Mouse (Mus musculus): ENCODE data around the gene Fam155a. TPM values are rescaled to one million over a fixed set of nuclear protein-coding genes. Genes with fewer than 3 reads are reported as not detected.
A peak's percentile ranks its signal among the peaks of the same experiment; 100 is the strongest.

Fam155a gene
- polyA plus RNA-seq, 1 experiment from 2014 or later: 18.9 TPM

GRCm38 (mm10) chr8:9546919-9547557, 223.9 kb downstream of the Fam155a start:
- Histone ChIP-seq H3K9ac (replicated peaks) (no peak overlapping the region), H3K27ac (replicated peaks) (no peak overlapping the region), H3K27me3 (no peaks in the 10 kb centered on the region), H3K4me1 (no peaks in the 10 kb centered on the region), H3K4me3 (no peak overlapping the region), H3K4me2 (replicated peaks) (no peak overlapping the region), H3K36me3 (no peaks in the 10 kb centered on the region), H3K9me3 (no peaks in the 10 kb centered on the region)
- peak; percentile 23; the same call in 1 of the 2 replicates for ATAC-seq (replicated peaks)
- 62% methylated on average over 6 of the region's 6 CpGs for WGBS

GRCm38 (mm10) chr8:9546429-9546828, 224.5 kb downstream of the Fam155a start:
- Histone ChIP-seq H3K9ac (replicated peaks) (no peak overlapping the region), H3K27ac (replicated peaks) (no peak overlapping the region), H3K9me3 (no peaks in the 10 kb centered on the region), H3K4me3 (no peak overlapping the region), H3K4me1 (no peaks in the 10 kb centered on the region), H3K27me3 (no peaks in the 10 kb centered on the region), H3K36me3 (no peaks in the 10 kb centered on the region), H3K4me2 (replicated peaks) (no peak overlapping the region)
- 77% methylated on average over 6 of the region's 6 CpGs for WGBS
- ATAC-seq (replicated peaks): no peak

- H3K4me3 ChIP-seq: no peak overlapping the region
- no peaks in the 10 kb centered on the region for H3K9me3 ChIP-seq
- no peak overlapping the region for H3K9ac ChIP-seq (replicated peaks)
- 64% methylated on average over 2 of the region's 2 CpGs for WGBS
- H3K36me3 ChIP-seq: no peaks in the 10 kb centered on the region
- no peak overlapping the region for H3K4me2 ChIP-seq (replicated peaks)
- no peaks in the 10 kb centered on the region for H3K27me3 ChIP-seq
- no peak overlapping the region for H3K27ac ChIP-seq (replicated peaks)
- no peak for ATAC-seq (replicated peaks)
- no peaks in the 10 kb centered on the region for H3K4me1 ChIP-seq
These were observed 225.3 kb downstream of the Fam155a start for GRCm38 (mm10) chr8:9545665-9546064.

GRCm38 (mm10) chr8:9535730-9536372, 235.1 kb downstream of the Fam155a start:
- no peaks in the 10 kb centered on the region for H3K36me3 ChIP-seq
- no peak overlapping the region for H3K9ac ChIP-seq (replicated peaks)
- no peaks in the 10 kb centered on the region for H3K4me1 ChIP-seq
- no peaks in the 10 kb centered on the region for H3K9me3 ChIP-seq
- 89% methylated on average over 5 of the region's 5 CpGs for WGBS
- ATAC-seq (replicated peaks): no peak
- H3K4me2 ChIP-seq (replicated peaks): no peak overlapping the region
- no peak overlapping the region for H3K4me3 ChIP-seq
- no peak overlapping the region for H3K27ac ChIP-seq (replicated peaks)
- H3K27me3 ChIP-seq: no peaks in the 10 kb centered on the region

GRCm38 (mm10) chr8:9526515-9526914, 244.4 kb downstream of the Fam155a start:
- H3K9ac ChIP-seq (replicated peaks): no peak overlapping the region
- ATAC-seq (replicated peaks): no peak
- no peak overlapping the region for H3K4me2 ChIP-seq (replicated peaks)
- no peaks in the 10 kb centered on the region for H3K4me1 ChIP-seq
- H3K27ac ChIP-seq (replicated peaks): no peak overlapping the region
- no peaks in the 10 kb centered on the region for H3K27me3 ChIP-seq
- H3K9me3 ChIP-seq: no peaks in the 10 kb centered on the region
- H3K36me3 ChIP-seq: no peaks in the 10 kb centered on the region
- 58% methylated on average over 3 of the region's 3 CpGs for WGBS
- no peak overlapping the region for H3K4me3 ChIP-seq

GRCm38 (mm10) chr8:9521577-9521976, 249.4 kb downstream of the Fam155a start:
- Histone ChIP-seq H3K4me2 (replicated peaks) (no peak overlapping the region), H3K36me3 (no peaks in the 10 kb centered on the region), H3K27me3 (no peaks in the 10 kb centered on the region), H3K9ac (replicated peaks) (no peak overlapping the region), H3K4me1 (no peaks in the 10 kb centered on the region), H3K9me3 (no peaks in the 10 kb centered on the region), H3K27ac (replicated peaks) (no peak overlapping the region), H3K4me3 (no peak overlapping the region)
- 87% methylated on average over 2 of the region's 2 CpGs for WGBS
- no peak for ATAC-seq (replicated peaks)

- no peak for ATAC-seq (replicated peaks)
- Histone ChIP-seq H3K9ac (replicated peaks) (no peak overlapping the region), H3K9me3 (no peaks in the 10 kb centered on the region), H3K4me1 (no peaks in the 10 kb centered on the region), H3K36me3 (no peaks in the 10 kb centered on the region), H3K4me2 (replicated peaks) (no peak overlapping the region), H3K27ac (replicated peaks) (no peak overlapping the region), H3K27me3 (no peaks in the 10 kb centered on the region), H3K4me3 (no peak overlapping the region)
- WGBS: 59% methylated on average over 6 of the region's 6 CpGs
These were observed 270.2 kb downstream of the Fam155a start for GRCm38 (mm10) chr8:9500751-9501150.

GRCm38 (mm10) chr8:9494225-9494598, 276.7 kb downstream of the Fam155a start:
- ATAC-seq (replicated peaks): no peak
- Histone ChIP-seq H3K27ac (replicated peaks) (no peak overlapping the region), H3K9ac (replicated peaks) (no peak overlapping the region), H3K9me3 (no peaks in the 10 kb centered on the region), H3K27me3 (no peaks in the 10 kb centered on the region), H3K4me3 (no peak overlapping the region), H3K4me1 (no peaks in the 10 kb centered on the region), H3K36me3 (no peaks in the 10 kb centered on the region), H3K4me2 (replicated peaks) (no peak overlapping the region)
- WGBS: 11% methylated on average over 1 of the region's 1 CpGs

- Histone ChIP-seq H3K4me2 (replicated peaks) (no peak overlapping the region), H3K36me3 (no peaks in the 10 kb centered on the region), H3K4me3 (no peak overlapping the region), H3K4me1 (no peaks in the 10 kb centered on the region), H3K27me3 (no peaks in the 10 kb centered on the region), H3K9me3 (no peaks in the 10 kb centered on the region), H3K9ac (replicated peaks) (no peak overlapping the region), H3K27ac (replicated peaks) (no peak overlapping the region)
- 45% methylated on average over 8 of the region's 8 CpGs for WGBS
- no peak for ATAC-seq (replicated peaks)
These were observed 277.3 kb downstream of the Fam155a start for GRCm38 (mm10) chr8:9493557-9494224.

GRCm38 (mm10) chr8:9482565-9482964, 288.4 kb downstream of the Fam155a start:
- Histone ChIP-seq H3K4me1 (no peaks in the 10 kb centered on the region), H3K27me3 (no peaks in the 10 kb centered on the region), H3K27ac (replicated peaks) (no peak overlapping the region), H3K4me3 (no peak overlapping the region), H3K9ac (replicated peaks) (no peak overlapping the region), H3K36me3 (no peaks in the 10 kb centered on the region), H3K9me3 (no peaks in the 10 kb centered on the region), H3K4me2 (replicated peaks) (no peak overlapping the region)
- 45% methylated on average over 5 of the region's 5 CpGs for WGBS
- no peak for ATAC-seq (replicated peaks)

GRCm38 (mm10) chr8:9471290-9471689, 299.7 kb downstream of the Fam155a start:
- Histone ChIP-seq H3K9me3 (no peaks in the 10 kb centered on the region), H3K4me3 (no peak overlapping the region), H3K36me3 (no peaks in the 10 kb centered on the region), H3K27ac (replicated peaks) (no peak overlapping the region), H3K4me2 (replicated peaks) (no peak overlapping the region), H3K9ac (replicated peaks) (no peak overlapping the region), H3K4me1 (no peaks in the 10 kb centered on the region), H3K27me3 (no peaks in the 10 kb centered on the region)
- 59% methylated on average over 5 of the region's 5 CpGs for WGBS
- ATAC-seq (replicated peaks): no peak

GRCm38 (mm10) chr8:9470114-9470513, 300.8 kb downstream of the Fam155a start:
- Histone ChIP-seq H3K4me1 (no peaks in the 10 kb centered on the region), H3K9me3 (no peaks in the 10 kb centered on the region), H3K36me3 (no peaks in the 10 kb centered on the region), H3K27me3 (no peaks in the 10 kb centered on the region), H3K27ac (replicated peaks) (no peak overlapping the region), H3K9ac (replicated peaks) (no peak overlapping the region), H3K4me2 (replicated peaks) (no peak overlapping the region), H3K4me3 (no peak overlapping the region)
- WGBS: 85% methylated on average over 3 of the region's 3 CpGs
- ATAC-seq (replicated peaks): no peak

Data from forebrain, embryonic 15.5 days (tissue).